Mouse (Mus musculus) spleen, adult 2 months (tissue): ENCODE data around the gene Gpr183.

Source experiments
- CTCF ChIP-seq: fragments of 200-500 bp; IDR thresholded peaks from 2 replicates; pipeline ENCODE4 v1.5.1; 2011; ENCODE audit warnings: mild to moderate bottlenecking, inconsistent platforms; ENCODE audit not compliant: insufficient read depth, insufficient read length, insufficient replicate concordance; ENCODE audit errors: extremely low read depth
- POLR2A ChIP-seq: fragments of 200-500 bp; IDR thresholded peaks from 2 replicates; pipeline ENCODE4 v1.6.1; 2011; ENCODE audit warnings: low read depth, low read length, inconsistent platforms

DNA sequence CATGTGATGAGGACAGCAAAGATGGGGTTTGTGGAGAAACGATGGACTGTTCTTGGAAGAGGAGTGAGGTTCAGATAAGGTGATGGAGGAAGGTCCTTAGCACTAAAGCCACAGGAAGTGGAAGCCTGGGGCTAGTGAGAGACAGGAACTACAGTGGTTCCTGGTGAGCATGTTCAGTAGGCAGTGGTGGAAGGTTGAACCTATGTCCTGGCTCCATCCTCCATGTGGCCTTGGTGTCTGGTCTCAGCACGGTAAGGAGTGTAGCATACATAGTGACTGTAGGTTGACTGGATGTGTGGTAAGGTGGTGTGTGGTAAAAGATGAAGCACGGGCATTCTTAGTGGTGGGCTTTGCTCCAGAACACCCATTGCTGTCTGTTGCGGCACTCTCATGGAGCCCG, 15.1 kb downstream of the Gpr183 start:
- no peak for TF ChIP-seq CTCF
- TF ChIP-seq POLR2A: no peak
